Mouse (Mus musculus) forebrain, embryonic 12.5 days (tissue): ENCODE results near the gene 4931406P16Rik. TPM values are rescaled to one million over a fixed set of nuclear protein-coding genes. Genes with fewer than 3 reads are reported as not detected.

ENCODE experiments used
- ATAC-seq: fragments of 200-750 bp; cut with Nextera tagmentation; 2 replicates; pipeline ENCODE4 v1.8.0; 2017; ENCODE audit warnings: moderate TSS enrichment; ENCODE audit not compliant: low FRiP score
- H3K27ac ChIP-seq: fragments of 300-500 bp; sonication (generic); 2 replicates; pipeline ENCODE4 v1.5.1; 2016; ENCODE audit warnings: mild to moderate bottlenecking
- H3K27me3 ChIP-seq: fragments of 300-500 bp; sonication (generic); 2 replicates; pipeline ENCODE4 v1.6.1; 2016; ENCODE audit warnings: mild to moderate bottlenecking
- H3K36me3 ChIP-seq: fragments of 300-500 bp; sonication (generic); replicated peaks from 2 replicates; pipeline ENCODE4 v1.6.1; 2016; ENCODE audit warnings: mild to moderate bottlenecking
- H3K4me1 ChIP-seq: fragments of 300-500 bp; sonication (generic); 2 replicates; pipeline ENCODE4 v1.6.1; 2016
- H3K4me2 ChIP-seq: fragments of 300-500 bp; sonication (generic); 2 replicates; pipeline ENCODE4 v1.6.1; 2016; ENCODE audit warnings: mild to moderate bottlenecking, moderate library complexity
- H3K4me3 ChIP-seq: fragments of 300-500 bp; sonication (generic); replicated peaks from 2 replicates; pipeline ENCODE4 v1.5.1; 2016; ENCODE audit warnings: mild to moderate bottlenecking
- H3K9ac ChIP-seq: fragments of 300-500 bp; sonication (generic); 2 replicates; pipeline ENCODE4 v1.6.1; 2016; ENCODE audit warnings: mild to moderate bottlenecking
- H3K9me3 ChIP-seq: fragments of 300-500 bp; sonication (generic); 2 replicates; pipeline ENCODE4 v1.6.1; 2016
- WGBS: fragments of 180-500 bp; shearing (Covaris S2); methylation state at CpG from one replicate; pipeline ENCODE4 v1.1.7; 2016; 5-methylcytosine and 5-hydroxymethylcytosine counted together
- polyA plus RNA-seq: library from polyadenylated mRNA; unstranded; fragments of >200 nt; fragmentation: Nextera tagmentation; extraction: Ambion mirVana; gene quantifications from 2 replicates; pipeline ENCODE4 v1.2.1, GENCODE M21; 2016

4931406P16Rik gene
- polyA plus RNA-seq, 1 experiment from 2014 or later = 33.4 TPM

DNA sequence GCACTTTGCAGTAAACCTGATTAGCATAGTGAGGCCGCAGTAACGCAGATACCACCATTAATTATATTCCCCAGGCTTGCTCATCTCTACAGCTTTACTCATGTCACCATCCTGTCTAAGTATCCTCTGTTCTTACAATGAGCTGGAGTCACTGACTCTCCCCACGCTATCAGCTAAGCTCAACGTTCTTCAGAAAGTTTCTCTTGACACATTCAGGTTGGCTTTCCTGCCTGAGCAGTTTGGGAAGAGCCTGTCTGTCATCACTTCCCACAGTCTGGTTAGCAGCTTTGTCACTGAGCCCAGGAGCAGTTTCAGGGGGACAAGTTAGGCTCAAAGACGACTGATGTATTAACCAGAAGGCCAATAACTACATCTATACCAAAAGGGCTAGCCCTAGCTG is 4.8 kb downstream of the 4931406P16Rik start:
- no peaks in the 10 kb centered on the region for H3K36me3 ChIP-seq
- no peaks in the 10 kb centered on the region for H3K27me3 ChIP-seq
- WGBS = 82% methylated on average over 5 of the region's 5 CpGs

DNA sequence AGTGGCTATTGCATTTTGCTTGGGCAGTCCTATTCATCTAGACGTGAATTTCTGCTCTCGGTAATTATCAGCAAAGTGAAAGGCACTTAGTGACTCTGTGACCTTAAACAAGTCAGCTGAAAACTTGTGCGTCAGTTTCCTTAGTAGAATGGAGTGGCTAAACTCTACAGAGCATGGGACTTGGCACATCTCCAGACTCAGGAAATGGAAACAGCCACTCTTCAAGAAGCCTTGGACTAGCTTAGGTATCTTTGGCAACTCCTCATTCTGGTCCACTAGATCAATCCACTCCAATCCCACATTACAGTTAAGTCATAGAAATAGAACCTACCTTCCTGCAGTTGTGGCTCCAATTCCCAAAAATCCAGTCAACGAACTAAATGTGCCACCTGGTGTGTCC is 7.9 kb downstream of the 4931406P16Rik start:
- Histone ChIP-seq H3K36me3 (no peaks in the 10 kb centered on the region), H3K27me3 (no peaks in the 10 kb centered on the region), H3K4me3 (no peak overlapping the region), H3K9me3 (no peaks in the 10 kb centered on the region), H3K27ac (no peak overlapping the region), H3K4me1 (no peaks in the 10 kb centered on the region), H3K4me2 (no peak overlapping the region), H3K9ac (no peak overlapping the region)
- 78% methylated on average over 4 of the region's 4 CpGs for WGBS
- no peak for ATAC-seq

More for the DNA sequence above, 4.8 kb downstream of the 4931406P16Rik start:
- H3K9ac ChIP-seq = no peak overlapping the region
- no peak for ATAC-seq
- no peak overlapping the region for H3K4me2 ChIP-seq
- no peak overlapping the region for H3K4me3 ChIP-seq
- peaks cover 8% of the 10 kb centered on the region; the same call in 1 of the 2 replicates for H3K4me1 ChIP-seq
- H3K27ac ChIP-seq = no peak overlapping the region
- H3K9me3 ChIP-seq = no peaks in the 10 kb centered on the region

DNA sequence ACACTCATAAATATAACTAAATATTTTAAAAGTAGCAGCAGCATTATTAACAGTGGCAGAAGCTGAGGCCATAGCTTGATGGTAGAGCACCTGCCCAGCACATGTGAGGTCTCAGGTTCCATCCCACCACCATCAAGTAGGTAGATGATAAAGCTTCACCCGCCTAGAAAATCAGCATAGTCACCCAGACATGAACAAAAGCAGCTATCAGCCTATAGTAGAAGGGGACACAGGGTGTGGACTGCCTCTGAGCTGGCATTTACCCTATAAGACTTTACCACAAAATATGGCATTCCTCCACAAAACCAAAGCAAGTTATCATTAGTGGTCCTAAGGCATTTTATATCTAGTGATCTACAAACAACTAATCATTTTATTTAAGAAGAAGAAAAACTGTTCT is 10.7 kb downstream of the 4931406P16Rik start:
- H3K27me3 ChIP-seq = no peaks in the 10 kb centered on the region
- 83% methylated on average over 1 of the region's 1 CpGs for WGBS
- H3K27ac ChIP-seq = no peak overlapping the region
- H3K36me3 ChIP-seq = no peaks in the 10 kb centered on the region
- H3K9ac ChIP-seq = no peak overlapping the region
- H3K4me2 ChIP-seq = no peak overlapping the region
- no peak for ATAC-seq
- H3K9me3 ChIP-seq = no peaks in the 10 kb centered on the region
- no peaks in the 10 kb centered on the region for H3K4me1 ChIP-seq
- H3K4me3 ChIP-seq = no peak overlapping the region

GRCm38 (mm10) chr7:34301952-34302351 is 11.4 kb downstream of the 4931406P16Rik start:
- ATAC-seq = no peak
- H3K9me3 ChIP-seq = no peaks in the 10 kb centered on the region
- no peak overlapping the region for H3K27ac ChIP-seq
- no peaks in the 10 kb centered on the region for H3K27me3 ChIP-seq
- H3K36me3 ChIP-seq = no peaks in the 10 kb centered on the region
- no peaks in the 10 kb centered on the region for H3K4me1 ChIP-seq
- H3K4me3 ChIP-seq = no peak overlapping the region
- H3K4me2 ChIP-seq = no peak overlapping the region
- WGBS = 92% methylated on average over 3 of the region's 3 CpGs
- no peak overlapping the region for H3K9ac ChIP-seq

- WGBS = 86% methylated on average over 2 of the region's 2 CpGs
- Histone ChIP-seq H3K4me2 (no peak overlapping the region), H3K36me3 (no peaks in the 10 kb centered on the region), H3K4me1 (no peaks in the 10 kb centered on the region), H3K4me3 (no peak overlapping the region), H3K27me3 (no peaks in the 10 kb centered on the region), H3K27ac (no peak overlapping the region), H3K9me3 (no peaks in the 10 kb centered on the region), H3K9ac (no peak overlapping the region)
- no peak for ATAC-seq
Measured at GRCm38 (mm10) chr7:34298818-34299217, 14.5 kb downstream of the 4931406P16Rik start.

DNA sequence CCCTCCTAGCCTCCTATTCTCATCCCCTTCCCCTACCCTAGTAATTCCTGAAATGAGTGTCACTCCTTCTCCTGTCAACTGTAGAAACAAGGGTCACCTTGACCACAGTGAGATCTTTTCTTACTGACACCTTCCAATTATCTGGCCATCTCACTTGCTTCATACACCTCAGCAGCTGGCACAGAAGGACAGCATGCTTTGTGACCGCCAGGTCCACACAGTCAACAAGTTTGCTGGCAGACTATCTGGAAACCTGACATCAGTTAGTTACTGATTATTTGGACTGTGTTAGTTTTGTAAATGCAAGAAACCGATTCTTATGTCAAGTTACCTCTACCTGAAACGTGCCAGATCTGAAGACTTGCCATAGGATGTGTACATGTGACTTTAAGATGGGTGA is 17.2 kb downstream of the 4931406P16Rik start:
- 93% methylated on average over 3 of the region's 3 CpGs for WGBS

GRCm38 (mm10) chr7:34292633-34293032 is 20.7 kb downstream of the 4931406P16Rik start:
- no peak for ATAC-seq
- WGBS = 97% methylated on average over 2 of the region's 2 CpGs

More for the DNA sequence above, 17.2 kb downstream of the 4931406P16Rik start:
- Histone ChIP-seq H3K4me1 (no peaks in the 10 kb centered on the region), H3K4me3 (no peak overlapping the region), H3K36me3 (no peaks in the 10 kb centered on the region), H3K9ac (no peak overlapping the region), H3K27ac (no peak overlapping the region), H3K9me3 (no peaks in the 10 kb centered on the region), H3K27me3 (no peaks in the 10 kb centered on the region), H3K4me2 (no peak overlapping the region)
- no peak for ATAC-seq

DNA sequence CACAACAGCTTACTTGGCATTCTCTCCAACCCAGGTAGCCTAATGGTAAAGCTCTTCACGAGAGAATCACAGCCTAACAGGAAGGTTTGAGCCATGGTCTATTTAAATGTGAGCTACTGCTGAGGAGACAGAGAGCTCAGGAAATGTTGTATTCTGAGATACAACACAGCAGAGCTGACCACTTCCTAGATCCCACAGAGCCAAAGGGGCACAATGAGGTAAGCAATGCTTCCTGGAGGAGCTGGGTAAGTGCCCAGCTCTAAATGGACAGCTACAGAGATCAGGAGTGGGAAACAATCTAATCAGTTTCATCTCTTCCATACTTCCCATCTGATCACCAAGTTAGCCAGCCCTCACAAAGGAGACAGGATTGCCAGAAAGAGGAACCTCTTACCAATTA is 22.1 kb downstream of the 4931406P16Rik start:
- 86% methylated on average over 1 of the region's 1 CpGs for WGBS
- Histone ChIP-seq H3K4me3 (no peak overlapping the region), H3K9me3 (no peaks in the 10 kb centered on the region), H3K4me2 (no peak overlapping the region), H3K9ac (no peak overlapping the region), H3K27ac (0 out of 2 replicates have a peak overlapping the region, but pooled peaks have one; percentile 13), H3K27me3 (no peaks in the 10 kb centered on the region), H3K36me3 (no peaks in the 10 kb centered on the region), H3K4me1 (no peaks in the 10 kb centered on the region)
- no peak for ATAC-seq

More at GRCm38 (mm10) chr7:34292633-34293032, 20.7 kb downstream of the 4931406P16Rik start:
- Histone ChIP-seq H3K27me3 (no peaks in the 10 kb centered on the region), H3K27ac (no peak overlapping the region), H3K4me2 (no peak overlapping the region), H3K4me1 (no peaks in the 10 kb centered on the region), H3K9me3 (no peaks in the 10 kb centered on the region), H3K36me3 (no peaks in the 10 kb centered on the region), H3K4me3 (no peak overlapping the region), H3K9ac (no peak overlapping the region)

GRCm38 (mm10) chr7:34290450-34291151 is 22.8 kb downstream of the 4931406P16Rik start:
- H3K4me3 ChIP-seq = no peak overlapping the region
- H3K9me3 ChIP-seq = no peaks in the 10 kb centered on the region
- no peaks in the 10 kb centered on the region for H3K4me1 ChIP-seq
- H3K4me2 ChIP-seq = no peak overlapping the region
- no peak overlapping the region for H3K9ac ChIP-seq
- ATAC-seq = no peak
- H3K27me3 ChIP-seq = no peaks in the 10 kb centered on the region
- peaks cover 3% of the 10 kb centered on the region; the same call in 1 of the 2 replicates for H3K36me3 ChIP-seq
- H3K27ac ChIP-seq = 0 out of 2 replicates have a peak overlapping the region, but pooled peaks have one; percentile 13

DNA sequence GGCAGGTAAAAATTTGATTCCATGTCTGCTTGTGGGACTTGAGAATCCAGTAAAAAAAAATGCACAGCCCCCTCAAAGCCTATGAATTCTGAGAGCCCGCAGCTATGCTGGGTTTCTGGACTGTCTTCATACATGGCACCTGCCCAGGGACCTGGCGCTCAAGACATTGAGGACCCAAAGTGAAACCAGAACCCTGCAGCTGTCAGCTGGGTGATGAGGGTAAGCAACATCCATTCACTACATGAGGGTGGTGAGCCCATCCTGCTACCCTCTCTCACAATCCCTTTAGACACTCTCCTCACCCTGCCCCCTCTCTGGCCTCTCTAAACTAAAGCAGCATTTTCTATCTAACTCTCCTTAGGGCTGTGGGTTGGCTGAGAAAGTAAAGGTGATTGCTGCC is 35.7 kb downstream of the 4931406P16Rik start:
- Histone ChIP-seq H3K4me1 (no peaks in the 10 kb centered on the region), H3K27me3 (no peaks in the 10 kb centered on the region), H3K36me3 (peaks cover under 1% of the 10 kb centered on the region; the same call in 1 of the 2 replicates), H3K9me3 (no peaks in the 10 kb centered on the region), H3K4me3 (no peak overlapping the region), H3K9ac (no peak overlapping the region), H3K27ac (no peak overlapping the region), H3K4me2 (no peak overlapping the region)
- WGBS = 90% methylated on average over 2 of the region's 2 CpGs
- ATAC-seq = no peak

DNA sequence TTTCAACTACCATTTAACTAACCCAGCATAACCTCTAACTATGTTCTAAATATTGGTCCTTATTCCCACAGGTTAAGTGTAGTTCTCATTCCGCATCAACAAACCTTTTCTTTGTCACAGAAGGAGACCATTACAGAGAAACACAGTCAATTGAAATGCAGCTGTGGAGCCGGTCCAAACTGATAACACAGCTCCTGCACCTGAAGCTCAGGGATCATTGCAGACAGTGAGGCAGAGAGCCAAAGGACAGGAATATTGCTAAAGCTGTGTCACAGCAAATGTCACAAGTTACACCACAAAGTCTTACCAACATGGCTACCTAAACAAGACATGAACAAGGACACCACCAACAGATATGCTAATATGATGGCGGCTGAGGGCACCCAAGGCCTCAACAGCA is 37.3 kb downstream of the 4931406P16Rik start:
- Histone ChIP-seq H3K4me2 (no peak overlapping the region), H3K9ac (no peak overlapping the region), H3K27ac (no peak overlapping the region), H3K36me3 (no peaks in the 10 kb centered on the region), H3K4me3 (no peak overlapping the region), H3K9me3 (no peaks in the 10 kb centered on the region), H3K27me3 (no peaks in the 10 kb centered on the region), H3K4me1 (no peaks in the 10 kb centered on the region)
- WGBS = 79% methylated on average over 3 of the region's 3 CpGs
- ATAC-seq = no peak

DNA sequence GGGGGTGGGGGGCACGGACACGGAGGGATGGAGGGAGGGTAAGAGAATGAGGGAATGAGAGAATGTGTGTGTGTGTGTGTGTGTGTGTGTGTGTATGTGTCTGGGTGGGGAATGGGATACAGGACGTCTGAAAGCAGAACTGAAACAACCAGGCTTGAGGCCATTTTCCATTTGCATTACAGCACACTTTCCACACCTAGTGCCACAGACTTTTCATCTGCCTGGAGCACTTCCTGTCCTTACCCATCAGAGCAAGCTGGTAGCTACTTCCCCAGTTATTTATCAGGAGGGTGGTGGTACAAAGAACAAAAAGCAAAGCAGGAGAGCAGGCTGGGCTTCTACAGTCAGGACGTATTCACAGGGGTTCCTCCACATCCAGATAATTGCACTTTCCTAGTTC is 40.9 kb downstream of the 4931406P16Rik start:
- H3K27ac ChIP-seq = no peak overlapping the region
- no peak overlapping the region for H3K9ac ChIP-seq
- no peaks in the 10 kb centered on the region for H3K36me3 ChIP-seq
- H3K4me1 ChIP-seq = peaks cover 4% of the 10 kb centered on the region; the same call in 1 of the 2 replicates
- ATAC-seq = no peak
- H3K27me3 ChIP-seq = no peaks in the 10 kb centered on the region
- 69% methylated on average over 4 of the region's 4 CpGs for WGBS
- H3K4me2 ChIP-seq = no peak overlapping the region
- H3K4me3 ChIP-seq = no peak overlapping the region
- no peaks in the 10 kb centered on the region for H3K9me3 ChIP-seq

GRCm38 (mm10) chr7:34268463-34268862 is 44.9 kb downstream of the 4931406P16Rik start:
- no peaks in the 10 kb centered on the region for H3K36me3 ChIP-seq
- WGBS = 64% methylated on average over 1 of the region's 1 CpGs
- H3K27ac ChIP-seq = no peak overlapping the region
- no peaks in the 10 kb centered on the region for H3K27me3 ChIP-seq
- H3K4me3 ChIP-seq = no peak overlapping the region
- H3K9me3 ChIP-seq = no peaks in the 10 kb centered on the region
- no peak for ATAC-seq
- peaks cover 4% of the 10 kb centered on the region; the same call in 1 of the 2 replicates for H3K4me1 ChIP-seq
- H3K9ac ChIP-seq = no peak overlapping the region
- no peak overlapping the region for H3K4me2 ChIP-seq
